Mouse (Mus musculus) ES-E14 (cell line): Measurements from ENCODE around the gene Spaca7. TPM values are rescaled to one million over a fixed set of nuclear protein-coding genes. Genes with fewer than 3 reads are reported as not detected.

Experiments
- DNase-seq: peaks from one replicate; pipeline ENCODE4 v3.0.0-alpha.2; 2013; ENCODE audit warnings: low read depth, low spot score
- H3K27ac ChIP-seq: 2 replicates; pipeline ENCODE4 v1.5.1; 2012; ENCODE audit warnings: low read depth, mild to moderate bottlenecking, low read length, moderate library complexity, mixed read lengths; ENCODE audit not compliant: poor library complexity, insufficient read depth, severe bottlenecking
- H3K36me3 ChIP-seq: 2 replicates; pipeline ENCODE4 v1.6.1; 2012; ENCODE audit warnings: mild to moderate bottlenecking, low read length, moderate library complexity, mixed read lengths; ENCODE audit not compliant: control insufficient read depth, poor library complexity, insufficient read depth, severe bottlenecking
- H3K4me1 ChIP-seq, 2 experiments: fragments of 150-350 bp in 1 of 2; sonication (generic) in 1 of 2; 2 replicates each; pipeline ENCODE4 v1.6.1; 2012; ENCODE audit warnings: low read length in 2 of 2, mild to moderate bottlenecking in 1 of 2, mixed read lengths in 1 of 2; ENCODE audit not compliant: control insufficient read depth in 2 of 2, insufficient read depth in 2 of 2, poor library complexity in 1 of 2
- H3K4me3 ChIP-seq, 2 experiments: fragments of 150-350 bp in 1 of 2; sonication (generic) in 1 of 2; 2 replicates each; pipeline ENCODE4 v1.5.1; 2012; ENCODE audit warnings: low read length in 2 of 2, low read depth in 1 of 2, mild to moderate bottlenecking in 1 of 2, mixed read lengths in 1 of 2; ENCODE audit not compliant: insufficient read depth in 1 of 2, poor library complexity in 1 of 2, severe bottlenecking in 1 of 2
- H3K9ac ChIP-seq: 2 replicates; pipeline ENCODE4 v1.6.1; 2012; ENCODE audit warnings: low read depth, mild to moderate bottlenecking, low read length, mixed read lengths; ENCODE audit not compliant: poor library complexity, insufficient read depth, severe bottlenecking
- H3K9me3 ChIP-seq: fragments of 150-350 bp; sonication (generic); 2 replicates; pipeline ENCODE4 v1.6.1; 2012; ENCODE audit warnings: low read depth, mild to moderate bottlenecking, low read length; ENCODE audit not compliant: control insufficient read depth, insufficient read depth
- CHD2 ChIP-seq: IDR thresholded peaks from 2 replicates; pipeline ENCODE4 v1.6.1; 2014; ENCODE audit warnings: mild to moderate bottlenecking, low read depth, low read length, inconsistent platforms
- HCFC1 ChIP-seq: IDR thresholded peaks from 2 replicates; pipeline ENCODE4 v1.6.1; 2012; ENCODE audit warnings: low read length, inconsistent platforms, borderline replicate concordance; ENCODE audit not compliant: insufficient read depth
- MAFK ChIP-seq: IDR thresholded peaks from 2 replicates; pipeline ENCODE4 v1.6.1; 2014; ENCODE audit warnings: mild to moderate bottlenecking, low read depth, low read length, inconsistent platforms; ENCODE audit not compliant: insufficient read depth
- ZC3H11A ChIP-seq: IDR thresholded peaks from 2 replicates; pipeline ENCODE4 v1.6.1; 2012; ENCODE audit warnings: low read depth, mild to moderate bottlenecking, inconsistent platforms, low read length, borderline replicate concordance
- ZNF384 ChIP-seq: IDR thresholded peaks from 2 replicates; pipeline ENCODE4 v1.6.1; 2012; ENCODE audit warnings: low read depth, low read length, inconsistent platforms
- in situ Hi-C, 2 experiments: fragments of 600-800 bp; cut with MboI; formaldehyde crosslinking; loops; one replicate each; pipeline ENCODE4 v1.15.1; 2025; ENCODE audit warnings: low sequenced_read_pairs in 2 of 2, inconsistent platforms in 1 of 2; ENCODE audit not compliant: unreplicated experiment in 2 of 2
- total RNA-seq: library from RNA; depleted of rRNA; stranded (reverse); fragments of 300-350 nt; gene quantifications from 2 replicates; pipeline ENCODE4 v1.2.3, GENCODE M21; 2012; rRNA removed

Spaca7 gene
- total RNA-seq, result not detected in 2 replicates

DNA sequence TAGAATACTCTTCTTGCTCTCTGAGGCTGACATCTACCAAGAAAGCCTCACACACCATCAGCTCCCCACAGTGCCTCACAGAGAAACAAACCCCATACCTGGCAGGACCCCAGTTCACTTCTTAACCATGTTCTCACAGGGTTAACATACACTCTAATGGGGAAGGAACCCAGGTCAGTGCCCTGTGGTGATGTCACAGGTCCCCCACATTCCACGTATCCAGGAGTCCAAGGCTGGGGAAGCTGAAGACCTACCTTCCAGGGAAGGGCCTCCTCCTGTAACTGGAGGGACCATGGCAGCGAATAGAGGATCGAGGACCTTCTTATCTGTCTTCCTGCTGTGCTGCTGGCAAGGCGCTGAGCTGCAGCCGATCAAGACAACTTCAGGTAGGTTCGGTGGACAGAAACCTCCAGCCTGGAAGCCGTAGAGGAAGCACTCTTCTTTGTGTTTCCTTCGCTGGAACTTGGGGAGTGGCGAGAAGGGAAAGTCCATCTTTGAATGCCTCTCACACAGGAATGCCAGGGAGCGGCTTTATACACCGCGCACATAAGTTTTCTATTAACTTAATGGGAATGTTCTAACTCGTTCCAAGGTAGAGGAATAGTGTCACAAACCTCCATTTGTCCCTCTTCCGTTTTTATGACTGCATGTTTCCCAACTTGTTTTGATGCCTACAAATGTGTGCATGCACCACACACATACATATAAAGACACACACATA lies at the start of gene Spaca7:
Gene Spaca7, plus strand, starts transcription at position 216 of the 721 bp plus-strand sequence.
- no peak within 1 kb of the TSS for H3K4me3 ChIP-seq
- no peak for DNase-seq
- no peaks in the 10 kb centered on the region for H3K4me1 ChIP-seq
- no peaks in the 10 kb centered on the region for H3K9me3 ChIP-seq
- no peak within 1 kb of the TSS for H3K27ac ChIP-seq
- in situ Hi-C loops, result loop anchor here in 1 of 2 experiments (25.0 kb wide), 1 partner anchor 586 kb away; no protein-coding TSS in a partner anchor
- TF ChIP-seq HCFC1 (no peak), ZNF384 (no peak), CHD2 (no peak)
- no peak within 1 kb of the TSS for H3K9ac ChIP-seq
- H3K36me3 ChIP-seq, result no peaks in the 10 kb centered on the region

DNA sequence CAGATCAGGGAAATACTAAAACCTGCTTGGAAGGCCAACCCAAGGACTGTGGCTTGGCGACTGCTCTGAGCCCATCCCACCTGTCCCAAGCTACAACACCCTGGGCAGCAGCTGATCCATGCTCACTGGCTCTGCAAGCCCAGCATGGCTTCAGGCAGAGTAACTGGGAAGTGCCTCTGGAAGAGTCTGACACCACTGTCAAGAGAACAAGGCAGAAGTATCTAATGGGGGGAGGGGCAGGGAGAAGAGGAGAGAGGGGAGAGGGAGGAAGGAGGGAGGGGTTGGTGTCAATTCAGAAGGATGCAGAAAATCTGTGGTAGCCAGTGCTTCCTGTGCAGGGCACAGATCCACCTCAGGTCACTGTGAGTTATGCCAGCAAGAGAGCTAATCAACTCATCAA lies 48.5 kb upstream of the Spaca7 start:
- no peak overlapping the region for H3K27ac ChIP-seq
- in situ Hi-C loops, result no loop called here

DNA sequence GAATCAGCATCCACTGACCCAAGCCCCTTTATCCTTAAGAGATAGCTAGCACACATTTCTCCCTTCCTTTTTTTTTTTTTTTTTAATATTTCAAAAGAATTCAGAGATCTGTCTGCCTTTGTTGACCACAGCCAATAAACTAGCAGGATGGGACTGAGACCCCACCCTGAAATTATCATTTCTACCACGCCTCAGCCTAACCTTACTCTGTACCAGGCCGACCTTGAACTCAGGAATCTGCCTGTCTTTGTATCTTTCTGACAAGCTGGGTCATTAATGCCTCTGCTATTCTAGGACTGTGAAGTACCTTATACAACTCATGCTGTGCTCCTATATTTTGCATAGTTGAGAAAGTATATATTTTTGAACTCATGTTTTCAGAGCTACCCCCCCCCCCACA lies 44.2 kb upstream of the Spaca7 start:
- no peak for DNase-seq
- in situ Hi-C loops, result no loop called here
- TF ChIP-seq ZNF384 (0 out of 2 replicates have a peak, but pooled peaks have one; percentile 26), HCFC1 (no peak), CHD2 (no peak), ZC3H11A (no peak), MAFK (no peak)
- no peaks in the 10 kb centered on the region for H3K9me3 ChIP-seq
- no peak overlapping the region for H3K4me3 ChIP-seq
- peaks cover 7 to 19% of the 10 kb centered on the region in 2 experiments for H3K4me1 ChIP-seq
- H3K36me3 ChIP-seq, result no peaks in the 10 kb centered on the region
- no peak overlapping the region for H3K9ac ChIP-seq
- H3K27ac ChIP-seq, result no peak overlapping the region

More for the DNA sequence above, 48.5 kb upstream of the Spaca7 start:
- no peak for DNase-seq
- no peak overlapping the region for H3K4me3 ChIP-seq
- no peaks in the 10 kb centered on the region for H3K9me3 ChIP-seq
- TF ChIP-seq CHD2, result no peak
- no peak for TF ChIP-seq MAFK
- TF ChIP-seq HCFC1, result no peak
- TF ChIP-seq ZC3H11A, result no peak
- TF ChIP-seq ZNF384, result no peak
- no peaks in the 10 kb centered on the region for H3K36me3 ChIP-seq
- H3K4me1 ChIP-seq, result peaks cover 5 to 19% of the 10 kb centered on the region in 2 experiments
- no peak overlapping the region for H3K9ac ChIP-seq

DNA sequence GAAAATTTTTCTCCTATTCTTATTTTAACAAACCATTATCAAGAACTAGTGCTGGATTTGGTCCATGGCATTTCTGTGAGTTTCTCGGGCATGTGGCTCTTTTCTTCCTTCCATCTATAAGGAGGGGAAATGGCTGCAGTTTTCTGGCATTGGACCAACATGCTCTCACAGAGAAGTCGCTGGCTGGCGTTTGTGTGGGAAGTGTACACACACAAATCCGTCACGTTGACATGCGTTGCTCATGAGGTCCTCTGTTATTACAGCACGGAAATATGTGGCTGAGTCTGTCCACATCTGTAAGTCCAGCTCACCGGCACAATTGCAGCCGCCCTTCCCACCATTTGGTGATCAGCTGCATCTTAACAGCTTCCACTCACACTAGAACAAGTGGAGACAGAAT lies 37.2 kb upstream of the Spaca7 start:
- Histone ChIP-seq H3K4me3 (peak overlapping the region; percentile 6 to 30; a peak in 2 of 4 replicates), H3K4me1 (peaks cover 0 to 2% of the 10 kb centered on the region in 2 experiments; a peak in 2 of 4 replicates), H3K27ac (no peak overlapping the region), H3K36me3 (no peaks in the 10 kb centered on the region), H3K9ac (no peak overlapping the region), H3K9me3 (no peaks in the 10 kb centered on the region)
- no peak for DNase-seq
- in situ Hi-C loops, result no loop called here
- no peak for TF ChIP-seq ZNF384
- no peak for TF ChIP-seq HCFC1
- TF ChIP-seq ZC3H11A, result no peak
- TF ChIP-seq MAFK, result no peak
- TF ChIP-seq CHD2, result no peak
